Mouse (Mus musculus): ENCODE results near the gene Dlx3.

The Dlx3 gene

GRCm38 (mm10) chr11:95125366-95125948 is 5.5 kb downstream of the Dlx3 start:
- no peak for DNase-seq

GRCm38 (mm10) chr11:95126272-95127245 is 6.6 kb downstream of the Dlx3 start:
- no peak for DNase-seq

DNA sequence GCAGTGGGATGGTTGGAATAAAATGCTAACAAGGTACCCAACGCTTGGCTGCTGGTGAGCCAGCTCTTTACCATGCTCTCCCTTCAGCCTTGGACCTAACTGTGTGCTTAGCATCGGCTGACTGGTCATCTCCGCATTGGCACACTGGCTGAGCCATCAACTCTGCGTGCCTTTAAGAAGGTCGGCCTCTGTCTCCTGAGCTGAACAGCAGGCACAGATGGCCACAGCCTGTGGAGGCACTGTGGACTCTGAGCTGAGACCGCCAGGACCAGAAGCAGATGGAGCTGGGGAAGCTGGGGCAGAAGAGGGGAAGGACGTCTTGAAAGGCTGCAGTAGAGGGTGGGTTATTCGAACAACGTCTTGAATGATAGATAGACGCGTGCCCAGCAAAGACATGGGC is 8.4 kb downstream of the Dlx3 start:
- no peak for DNase-seq

GRCm38 (mm10) chr11:95130668-95131252 is 10.8 kb downstream of the Dlx3 start:
- no peak for DNase-seq

- no peak for DNase-seq
Measured at GRCm38 (mm10) chr11:95133321-95133720, 13.4 kb downstream of the Dlx3 start.

- no peak for DNase-seq
Measured at GRCm38 (mm10) chr11:95137281-95137680, 17.4 kb downstream of the Dlx3 start.

DNA sequence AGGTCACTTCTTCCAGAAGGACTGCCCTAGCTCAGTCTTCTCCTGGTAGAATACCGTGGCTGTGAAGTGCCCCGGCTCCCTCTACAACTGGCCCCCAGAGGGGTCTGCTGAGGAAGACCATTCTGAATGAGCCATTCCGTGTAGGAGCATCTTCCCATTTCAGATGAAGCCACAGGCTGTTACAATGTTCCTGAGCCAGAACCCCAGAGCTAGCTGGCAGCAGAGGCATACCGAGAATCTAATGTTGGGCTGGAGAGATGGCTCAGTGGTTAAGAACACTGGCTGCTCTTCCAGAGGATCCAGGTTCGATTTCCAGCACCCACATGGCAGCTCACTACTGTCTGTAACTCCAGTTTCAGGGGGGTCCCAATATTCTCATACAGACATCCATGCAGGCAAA is 20.0 kb downstream of the Dlx3 start:
- no peak for DNase-seq

DNA sequence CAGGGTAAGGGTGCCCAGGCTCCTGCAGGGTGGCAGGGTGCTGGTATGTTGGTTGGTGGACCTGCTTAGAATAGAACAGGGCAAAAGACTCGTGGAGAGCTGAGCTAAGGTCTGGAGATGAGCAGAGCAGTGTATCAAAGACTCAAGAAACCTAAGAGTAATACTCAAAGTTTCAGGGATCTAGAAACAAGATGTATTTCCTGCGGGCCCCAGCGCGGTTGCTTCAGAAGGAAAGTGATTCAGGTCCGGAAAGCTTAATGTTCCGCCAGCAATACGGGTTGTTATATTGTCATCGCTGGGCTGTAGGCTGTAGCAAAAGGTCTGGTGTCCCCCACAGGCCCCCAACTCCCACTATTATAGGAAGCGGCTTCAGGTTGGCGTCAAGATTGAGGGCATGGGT is 22.3 kb downstream of the Dlx3 start:
- no peak for DNase-seq

DNA sequence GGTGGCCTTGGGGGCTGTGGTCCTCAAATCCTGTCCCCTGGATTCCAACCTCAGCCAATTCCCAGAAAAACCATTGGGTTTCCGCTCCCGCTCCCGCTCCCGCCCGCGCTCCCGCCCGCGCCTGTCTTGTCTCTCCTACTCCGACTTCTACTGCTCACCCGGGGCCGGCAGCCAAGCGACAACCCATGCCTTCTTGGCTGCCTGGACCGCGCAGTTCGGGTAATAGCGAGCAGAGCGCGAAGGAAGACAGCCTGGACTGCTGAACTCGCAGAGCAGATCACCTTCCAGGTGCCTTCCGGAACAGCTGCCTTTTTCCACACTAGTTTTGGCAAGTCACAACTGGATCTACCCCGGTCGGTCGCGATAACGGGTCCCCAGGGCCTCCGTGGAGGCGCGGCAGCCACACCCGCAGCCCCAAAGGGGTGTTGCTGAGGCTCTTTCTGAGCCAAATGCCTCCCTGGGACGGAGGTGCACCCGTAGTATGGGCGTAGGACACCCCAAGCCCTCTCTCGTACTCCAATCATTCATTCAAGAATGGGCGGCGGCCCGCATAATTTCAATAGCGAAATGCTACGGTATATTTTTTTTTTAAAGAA is 23.2 kb downstream of the Dlx3 start:
- no peak for DNase-seq

GRCm38 (mm10) chr11:95143663-95144062 is 23.7 kb downstream of the Dlx3 start:
- no peak for DNase-seq

- no peak for DNase-seq
Measured at GRCm38 (mm10) chr11:95144091-95144945, 24.4 kb downstream of the Dlx3 start.

- DNase-seq, result no peak
Measured at GRCm38 (mm10) chr11:95144946-95145483, 25.1 kb downstream of the Dlx3 start.

DNA sequence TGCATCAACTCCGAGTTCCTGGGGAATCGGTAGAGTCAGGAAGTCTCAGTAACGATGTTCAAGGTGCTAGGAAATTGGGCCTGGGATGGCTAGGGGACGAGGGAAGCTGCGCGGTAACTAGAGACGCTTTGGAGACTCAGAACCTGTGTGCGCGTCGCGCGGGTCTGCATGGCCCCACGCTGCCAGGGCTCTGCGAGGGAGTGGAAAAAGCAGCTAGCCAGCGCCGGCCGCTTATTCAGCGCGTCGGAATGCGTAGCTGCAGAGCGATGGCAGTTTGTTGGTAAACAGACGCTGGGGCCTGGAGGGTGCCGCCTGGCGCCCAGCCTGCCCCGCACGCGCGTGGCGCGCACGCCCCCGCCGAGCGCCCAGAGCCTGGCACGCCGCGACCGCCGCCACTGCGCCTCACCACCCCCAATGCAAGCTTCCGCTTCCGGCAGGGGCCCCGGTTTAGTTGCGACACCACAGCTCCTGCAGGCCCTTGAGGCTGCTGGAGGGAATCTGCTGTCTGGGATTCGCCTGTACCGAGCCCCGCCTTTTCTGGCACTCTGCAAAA is 26.0 kb downstream of the Dlx3 start, which contains the start of gene Dlx4:
Dlx4 (minus strand) TSS at position 413 of the 553 bp plus-strand sequence.
- DNase-seq, result peak; percentile 62 to 65

DNA sequence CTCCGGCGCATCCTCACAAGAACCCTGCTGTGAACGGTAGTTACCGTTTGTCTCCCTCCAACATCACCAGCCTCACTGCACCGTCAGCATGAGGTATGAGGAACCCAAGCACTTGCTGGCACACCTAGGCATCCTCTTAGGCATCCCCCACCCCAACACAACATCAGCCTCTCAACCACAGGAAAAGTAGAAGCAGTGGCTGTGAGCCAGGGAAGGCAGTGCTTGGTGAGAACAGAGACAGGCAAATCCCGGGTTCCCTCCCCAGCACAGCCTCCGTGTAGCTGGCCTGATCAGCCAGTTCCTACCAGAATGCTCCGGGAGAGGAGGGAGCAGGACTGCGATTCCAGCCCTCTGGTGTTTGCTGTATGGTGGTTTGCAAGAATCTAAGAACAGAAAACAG is 28.8 kb downstream of the Dlx3 start:
- no peak for DNase-seq

- no peak for DNase-seq
Measured at GRCm38 (mm10) chr11:95149462-95150268, 29.7 kb downstream of the Dlx3 start.

- DNase-seq, result no peak
Measured at GRCm38 (mm10) chr11:95150269-95151049, 30.5 kb downstream of the Dlx3 start.

DNA sequence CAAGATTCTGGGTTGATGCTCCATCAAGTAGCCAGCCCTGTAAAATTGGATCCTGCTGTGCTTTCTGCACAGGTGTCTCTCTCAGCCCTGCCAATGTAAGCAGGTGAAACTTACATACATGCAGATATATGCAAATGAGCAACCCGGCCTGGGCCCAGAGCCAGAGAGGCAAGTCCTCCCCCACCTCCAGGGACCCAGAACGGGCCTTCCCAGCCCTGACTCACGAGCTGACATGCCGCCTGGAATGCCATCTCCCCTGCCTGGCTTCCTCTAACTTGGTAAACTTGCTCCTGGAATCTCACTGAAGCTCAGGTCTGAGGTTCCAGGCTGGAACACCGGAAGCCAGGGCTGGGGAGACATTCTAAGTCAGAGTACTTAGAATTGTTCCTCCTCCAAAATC is 33.2 kb downstream of the Dlx3 start:
- DNase-seq, result no peak

DNA sequence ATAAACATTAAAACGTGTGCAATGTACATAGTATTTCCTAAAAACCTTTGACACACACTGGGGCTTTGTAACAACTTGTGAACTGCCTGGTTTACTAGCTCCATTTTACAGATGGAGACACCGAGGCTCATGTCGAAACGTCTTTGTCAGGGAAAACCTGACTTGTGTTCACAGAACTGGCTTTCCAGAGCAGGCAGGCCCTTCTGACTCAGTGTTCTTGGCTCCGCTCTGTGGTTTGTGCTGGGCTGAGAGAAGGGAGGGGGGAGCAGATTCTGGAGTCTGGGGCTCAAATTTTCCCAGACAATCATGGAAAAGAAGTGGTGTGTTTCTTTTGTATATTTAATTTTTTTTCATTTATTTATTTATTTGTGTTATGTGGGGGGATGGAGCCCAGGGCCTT is 33.8 kb downstream of the Dlx3 start:
- DNase-seq, result no peak

DNA sequence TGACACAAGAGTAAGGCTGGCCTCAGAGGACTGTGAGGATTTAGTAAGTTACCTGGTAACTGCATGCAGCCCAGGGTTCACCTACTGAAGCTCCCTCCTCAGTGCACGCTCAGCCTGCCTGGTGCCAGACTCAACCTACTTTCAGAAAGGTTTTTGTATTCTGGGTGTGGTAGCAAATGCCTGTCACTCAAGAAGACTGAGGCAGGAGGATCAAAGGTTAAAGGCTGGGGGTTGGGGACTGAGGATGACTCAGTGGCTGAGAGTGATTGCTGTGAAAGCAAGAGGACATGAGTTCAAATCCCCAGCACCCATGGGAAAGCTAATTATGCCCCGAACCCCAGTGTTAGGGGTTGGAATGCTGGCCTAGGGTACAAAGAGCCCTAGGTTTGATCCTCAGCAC is 35.6 kb downstream of the Dlx3 start:
- no peak for DNase-seq

DNA sequence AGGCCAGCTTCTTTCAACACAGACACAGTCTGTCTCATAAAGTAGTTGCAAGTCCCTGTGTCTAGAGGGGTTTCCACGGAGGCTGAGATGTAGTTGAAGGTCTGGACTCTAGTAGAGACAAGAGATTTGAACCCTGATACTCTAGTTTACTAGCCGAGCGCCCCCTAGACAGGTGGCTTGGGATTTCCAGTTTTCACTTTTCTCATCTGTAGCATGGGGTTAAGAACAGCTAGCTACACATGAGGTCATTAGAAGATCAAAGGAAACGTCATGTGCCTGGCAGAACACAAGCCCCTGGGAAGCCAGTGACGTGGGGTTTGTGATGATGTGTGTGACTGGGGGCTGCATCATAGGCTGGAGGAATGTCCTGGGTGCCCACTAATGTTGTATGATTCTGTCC is 37.4 kb downstream of the Dlx3 start:
- DNase-seq, result no peak
